Mouse (Mus musculus) frontal cortex, postnatal 25 days (tissue): ENCODE results near the gene Dnm3.

ENCODE experiments used
- DNase-seq, 2 experiments: peaks; one replicate each; pipeline ENCODE4 v3.0.0; 2022; ENCODE audit warnings: low spot score in 2 of 2

Gene Dnm3

DNA sequence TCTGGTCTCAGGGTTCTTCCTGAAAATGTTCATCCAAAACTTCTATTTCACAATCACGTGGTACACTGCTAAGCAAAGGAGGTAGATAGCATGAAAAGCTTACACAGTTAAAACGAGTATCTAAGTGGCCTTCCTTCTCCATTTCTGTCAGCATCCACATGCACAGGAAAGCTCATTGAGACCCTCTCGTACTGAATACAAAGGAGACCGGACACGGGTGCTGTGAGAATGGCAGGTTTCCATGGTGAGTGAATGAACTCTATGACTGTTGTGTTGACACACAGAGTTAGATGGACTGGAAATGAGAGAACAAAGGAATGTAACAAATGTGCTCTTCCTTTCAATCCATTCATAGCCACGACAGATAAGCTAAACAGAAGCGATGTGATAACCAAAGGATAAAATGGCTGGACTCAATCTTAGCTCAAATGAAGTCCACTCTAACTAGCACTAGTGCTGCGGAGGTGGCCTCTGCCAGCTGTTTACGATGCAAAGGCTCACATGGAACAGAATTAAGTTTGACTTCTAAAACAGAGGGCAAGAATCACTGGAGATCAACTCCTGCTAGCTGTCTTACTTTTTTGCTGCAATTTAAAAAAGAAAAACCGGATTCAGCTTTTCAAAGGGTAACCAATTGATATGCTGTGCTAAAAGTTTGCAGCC lies 268.2 kb downstream of the Dnm3 start:
- DNase-seq, result no peak

DNA sequence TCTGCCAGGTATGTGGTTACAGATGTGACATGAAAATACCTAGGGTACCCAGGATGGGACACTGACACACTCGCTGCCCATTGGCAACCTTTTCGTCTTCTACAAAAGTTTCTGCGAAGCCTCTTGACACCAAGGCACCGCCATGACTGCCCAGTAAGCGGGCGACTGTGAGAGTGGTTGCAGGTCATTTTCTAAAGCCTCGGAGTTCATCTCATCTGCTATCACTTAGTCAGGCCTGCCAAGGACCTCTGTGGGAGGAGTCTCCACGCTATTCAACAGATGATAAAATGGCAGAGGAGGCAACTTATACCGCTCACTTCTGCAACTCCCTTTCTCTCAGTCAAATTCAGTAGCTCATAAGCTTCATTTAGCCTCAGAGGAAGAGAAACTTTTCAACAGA lies 268.8 kb downstream of the Dnm3 start:
- no peak for DNase-seq

DNA sequence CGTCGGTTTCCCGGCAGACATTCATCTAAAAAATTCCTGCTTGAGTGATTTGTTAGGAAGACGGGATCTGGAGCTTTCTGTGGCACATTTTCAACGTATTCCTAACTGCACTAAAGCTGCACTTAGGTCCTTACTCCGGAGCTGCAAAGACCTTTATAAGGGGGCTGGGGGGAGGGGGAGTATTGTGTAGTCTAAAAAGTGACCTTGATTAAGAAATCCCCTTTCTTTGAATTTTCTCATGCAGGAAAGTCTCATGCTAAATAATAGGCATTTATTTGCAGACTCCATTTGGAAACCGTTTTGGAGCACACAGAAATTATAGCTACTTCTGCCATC lies 270.2 kb downstream of the Dnm3 start:
- DNase-seq, result no peak

DNA sequence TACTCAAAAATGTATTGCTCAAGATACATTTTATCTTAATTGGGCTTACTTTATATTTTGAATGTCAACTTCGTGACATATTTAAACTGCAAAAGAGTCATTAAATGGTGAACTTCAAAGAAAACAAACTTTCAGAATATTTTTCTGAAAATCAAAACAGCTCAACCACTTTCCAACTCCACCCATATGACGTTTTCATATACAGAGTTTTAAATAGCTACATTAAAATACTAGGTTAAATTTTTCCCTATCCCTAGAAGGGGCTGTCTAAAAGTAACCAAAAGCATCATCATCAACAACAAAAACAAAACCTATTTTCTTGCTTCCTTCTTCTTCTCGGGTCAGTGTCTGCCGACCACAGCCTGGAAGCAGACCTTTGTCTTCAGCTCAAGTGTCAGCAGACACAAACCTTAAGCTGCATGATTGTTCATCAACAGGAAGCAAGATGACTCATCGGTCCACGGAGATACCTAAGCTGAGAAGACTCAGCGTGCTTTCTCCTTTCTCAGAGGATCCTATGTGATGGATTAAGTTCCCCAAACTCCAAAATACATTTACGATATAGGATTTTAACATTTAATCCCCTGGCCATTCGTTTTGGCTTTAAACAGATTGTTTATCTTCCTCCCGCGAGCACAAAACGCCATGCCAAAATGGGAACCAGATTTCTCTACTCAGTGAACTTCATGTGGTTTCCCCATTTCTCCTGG lies 270.7 kb downstream of the Dnm3 start:
- no peak for DNase-seq

DNA sequence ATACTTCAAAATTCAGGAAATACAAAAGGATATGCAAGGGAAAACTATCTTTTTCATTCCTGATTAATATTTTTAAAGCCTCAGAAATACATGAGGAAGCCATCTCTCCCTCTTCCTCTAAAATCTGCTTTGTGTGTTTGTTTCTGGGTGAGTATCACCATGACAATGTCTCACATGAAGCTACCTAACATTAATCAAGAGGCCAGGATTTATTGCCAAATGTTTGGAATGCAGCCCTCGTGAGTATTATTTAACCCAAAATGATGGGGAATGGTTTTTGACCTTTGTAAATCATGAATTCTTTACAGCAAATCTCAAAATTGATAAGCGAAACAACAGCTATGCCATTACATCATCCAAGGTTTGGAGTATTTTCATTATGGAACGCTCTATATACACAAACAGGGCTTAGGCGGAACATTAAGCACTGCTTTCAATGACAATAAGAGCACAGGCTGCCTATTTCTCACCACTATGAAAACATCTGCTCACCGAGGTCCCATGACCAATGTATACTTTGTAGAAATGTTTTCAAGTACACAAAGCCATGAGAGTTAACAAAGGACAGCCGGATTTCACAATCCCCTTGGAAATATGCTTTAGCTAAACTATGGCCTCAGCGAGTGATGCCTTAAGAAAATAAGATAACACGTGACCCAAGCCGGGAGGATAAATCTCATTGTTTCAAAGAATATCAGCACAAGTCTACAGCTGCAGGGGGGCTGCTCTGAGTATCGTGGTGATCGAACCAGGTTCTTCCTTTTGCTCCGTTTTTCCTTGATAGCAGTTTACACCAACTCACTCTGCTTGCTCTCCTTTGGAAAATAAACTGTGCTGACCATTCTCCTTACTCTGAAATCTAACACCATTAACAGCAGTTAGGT lies 275.1 kb downstream of the Dnm3 start:
- DNase-seq, result no peak

DNA sequence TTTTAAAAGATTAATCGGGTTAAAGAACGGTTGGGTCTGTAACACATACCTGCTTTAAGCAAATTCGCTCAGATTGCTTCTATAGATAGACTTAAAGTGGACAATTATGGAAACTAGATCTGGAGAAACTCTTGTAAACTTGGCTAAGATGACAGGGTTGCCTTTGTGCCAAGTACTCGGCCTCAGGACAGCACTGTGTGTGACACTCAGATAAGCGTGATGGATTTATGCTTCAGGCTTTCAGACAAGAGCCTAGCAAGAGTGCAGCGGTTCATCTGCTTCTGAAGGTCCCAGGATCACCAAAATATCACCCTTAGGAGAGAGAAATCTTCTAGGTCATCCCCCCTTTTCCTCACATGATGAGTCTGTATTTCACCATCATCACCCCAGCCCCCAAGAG lies 277.4 kb downstream of the Dnm3 start:
- no peak for DNase-seq

DNA sequence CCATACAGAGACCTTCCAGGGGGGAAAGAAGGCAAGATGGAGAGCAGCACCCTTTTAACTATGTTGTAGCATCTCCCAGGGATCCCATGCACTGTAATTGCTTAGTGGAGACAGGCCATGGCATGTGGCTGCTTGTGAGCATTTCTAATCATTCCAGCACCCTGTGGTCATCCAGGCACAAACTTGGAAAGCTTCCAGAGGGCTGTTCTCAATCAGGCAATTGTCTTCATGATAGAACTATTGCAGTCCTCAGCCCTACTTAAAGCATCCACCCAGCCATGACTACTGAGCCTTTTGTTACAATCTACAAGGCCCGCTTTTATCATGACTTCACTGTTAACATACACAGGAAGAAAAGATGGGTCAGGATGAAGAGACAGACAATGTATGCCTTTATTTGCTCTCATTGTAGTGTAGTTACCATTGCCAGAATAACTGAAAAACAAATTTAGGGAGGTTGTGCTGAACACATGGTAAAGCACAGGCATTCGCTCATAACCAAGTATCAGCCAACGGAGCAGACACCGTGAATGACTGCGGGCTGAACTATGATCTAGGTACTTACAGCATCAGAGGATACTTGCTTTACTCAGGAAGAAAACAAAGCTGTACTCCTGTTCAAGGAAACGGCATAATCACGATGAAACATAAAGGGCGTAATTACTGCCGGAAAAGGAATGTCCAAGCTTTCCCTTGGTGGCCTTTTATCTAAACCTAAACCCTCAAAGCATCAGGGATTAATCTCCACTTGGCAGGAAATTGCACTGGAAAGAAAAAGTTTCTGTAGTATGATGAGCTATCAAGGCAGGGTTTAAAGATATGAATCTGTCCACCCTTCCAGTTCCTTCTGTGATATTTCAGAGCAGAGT lies 280.8 kb downstream of the Dnm3 start:
- DNase-seq, result no peak

DNA sequence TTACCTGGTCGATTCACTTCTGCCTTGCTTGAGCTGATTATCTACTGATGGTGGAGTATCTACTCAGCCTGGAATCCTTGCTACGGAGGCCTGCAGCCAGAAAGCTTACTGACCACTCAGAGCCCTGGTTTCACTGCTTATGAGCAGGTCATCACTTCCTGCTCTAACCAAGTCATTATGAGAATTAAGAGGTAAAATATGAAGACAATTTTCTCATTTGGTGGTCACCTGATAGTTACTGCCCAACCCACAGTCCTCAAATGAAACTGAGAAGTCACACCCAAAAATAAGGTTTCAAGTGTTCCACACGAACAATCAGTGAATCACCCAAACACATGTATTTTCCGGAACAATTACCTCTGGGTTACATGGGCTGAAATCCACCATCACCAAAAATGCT lies 289.1 kb downstream of the Dnm3 start:
- DNase-seq, result no peak

DNA sequence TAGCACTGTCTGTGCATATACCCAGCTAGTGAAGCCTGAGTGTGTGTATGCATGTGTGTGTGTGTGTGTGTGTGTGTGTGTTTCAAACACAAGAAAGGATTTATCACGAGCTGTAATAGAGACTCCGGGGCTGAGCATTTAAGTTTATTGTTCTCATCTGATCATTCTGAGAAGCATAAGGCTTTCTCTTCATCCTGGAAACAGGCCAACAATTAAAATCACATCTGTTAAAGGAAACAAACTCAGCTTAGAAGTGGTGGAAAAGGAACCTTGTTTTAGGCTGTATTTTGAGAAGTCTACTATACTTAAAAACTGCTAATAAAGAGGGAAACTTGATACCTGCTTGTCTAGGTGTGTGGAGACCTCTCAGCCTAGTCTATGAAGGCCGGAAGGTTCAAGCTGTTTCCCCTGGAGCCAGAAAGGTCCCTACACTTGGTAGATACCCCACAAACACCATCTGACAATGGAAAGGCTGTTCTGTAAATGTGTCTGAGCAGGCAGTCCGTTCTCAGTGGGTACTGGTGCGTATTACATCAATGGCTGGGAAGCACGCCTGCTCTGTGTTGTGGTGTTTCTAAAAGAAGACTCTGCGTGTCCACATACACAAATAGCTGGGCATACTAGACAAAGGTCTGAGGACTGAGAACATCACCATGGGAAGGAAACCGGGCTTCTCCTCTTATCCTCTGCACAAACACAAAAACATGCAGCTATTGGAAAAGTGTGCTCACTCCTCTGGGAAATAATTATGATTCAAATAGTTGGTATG lies 290.3 kb downstream of the Dnm3 start:
- DNase-seq, result no peak

DNA sequence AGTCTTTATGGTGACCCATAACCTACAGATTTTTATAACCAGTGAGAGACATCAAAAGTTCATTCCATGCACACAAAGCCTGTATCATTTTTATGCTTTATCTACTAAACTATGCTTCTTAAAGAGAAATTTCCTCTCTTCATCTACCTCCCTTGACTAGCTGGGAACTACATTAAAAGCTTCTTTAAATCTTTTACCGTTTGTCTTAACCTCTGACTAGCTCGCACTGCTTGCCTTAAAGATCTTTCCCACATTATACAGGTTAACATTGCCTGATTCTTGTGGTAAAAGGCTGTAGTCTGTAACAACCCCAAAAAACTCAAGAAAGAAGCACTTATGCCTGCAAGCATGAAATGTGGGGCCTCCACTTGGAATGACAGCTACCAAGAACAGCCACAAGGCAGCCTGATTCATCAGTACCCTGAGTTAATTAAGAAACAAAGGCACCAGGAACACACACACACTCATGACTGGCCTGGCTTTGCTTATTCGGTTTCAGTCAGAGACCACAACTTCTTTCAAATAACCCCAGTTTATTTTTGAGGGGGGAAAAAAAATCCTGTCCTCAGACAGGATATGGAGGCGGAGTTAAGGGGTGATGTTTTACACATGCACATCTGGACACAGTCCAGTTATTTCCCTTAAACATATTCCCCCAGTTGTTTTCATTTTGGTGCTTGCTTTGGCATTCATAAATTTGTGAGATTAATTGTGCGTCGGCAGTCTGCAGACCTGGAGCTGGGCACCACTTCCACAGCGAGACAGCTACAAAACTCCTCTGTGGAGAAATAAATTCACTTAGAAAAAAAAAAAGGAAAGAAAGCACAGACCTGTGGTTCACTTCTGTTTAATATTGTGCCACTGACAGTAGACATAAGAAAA lies 291.1 kb downstream of the Dnm3 start:
- no peak for DNase-seq

DNA sequence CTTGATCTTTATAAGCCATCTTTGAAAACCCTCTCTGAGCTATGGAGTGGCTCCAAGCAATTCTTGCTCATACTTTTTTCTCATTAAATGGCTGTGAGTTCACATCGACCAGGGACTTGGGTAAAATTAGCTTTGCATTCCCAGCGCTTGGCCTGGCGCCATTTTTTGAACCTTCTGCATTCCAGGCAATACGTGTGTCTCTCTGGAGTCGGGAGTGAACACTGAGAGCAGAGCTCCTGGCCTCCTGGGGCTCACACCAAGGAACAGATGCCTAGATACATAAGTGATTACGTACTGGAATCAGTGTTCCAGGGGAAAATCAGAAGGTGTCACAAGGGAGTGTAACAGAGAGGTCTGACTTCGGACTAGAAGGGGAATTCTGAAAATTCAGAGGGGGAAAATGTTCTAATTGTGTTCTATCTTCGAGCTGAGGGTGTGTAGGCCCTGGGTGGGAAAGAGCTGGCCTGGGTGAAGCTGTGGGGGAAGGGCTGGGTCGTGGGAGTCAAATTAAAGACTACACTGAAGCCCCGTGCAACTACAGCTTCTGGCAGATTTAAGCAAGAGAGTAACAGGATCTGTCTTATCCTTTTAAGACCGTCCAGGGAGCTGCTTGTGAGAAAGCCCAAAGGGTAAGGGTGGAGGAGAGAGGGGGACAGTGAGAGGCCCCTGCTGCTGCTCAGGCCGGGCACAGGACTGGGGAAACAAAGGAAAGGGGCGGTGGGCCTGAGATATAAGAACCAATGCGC lies 293.7 kb downstream of the Dnm3 start:
- DNase-seq, result no peak

DNA sequence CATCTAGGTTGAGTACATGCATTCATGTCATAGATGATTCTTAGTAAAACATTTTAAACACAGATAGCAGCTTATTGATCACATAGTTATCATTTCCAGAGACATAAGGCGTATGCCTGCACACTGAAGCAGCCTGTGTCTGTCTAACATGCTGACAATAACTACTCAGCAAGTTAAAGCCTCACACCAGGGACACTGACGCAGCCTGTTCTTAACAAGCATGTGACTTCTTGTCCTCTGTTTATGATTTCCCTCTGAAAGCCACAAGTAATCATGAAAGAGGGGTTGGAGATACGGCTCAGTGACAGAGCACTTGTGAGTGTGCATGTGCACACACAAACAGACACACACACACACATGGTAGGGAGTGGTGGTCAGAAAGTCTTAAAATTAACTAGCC lies 294.4 kb downstream of the Dnm3 start:
- DNase-seq, result no peak

DNA sequence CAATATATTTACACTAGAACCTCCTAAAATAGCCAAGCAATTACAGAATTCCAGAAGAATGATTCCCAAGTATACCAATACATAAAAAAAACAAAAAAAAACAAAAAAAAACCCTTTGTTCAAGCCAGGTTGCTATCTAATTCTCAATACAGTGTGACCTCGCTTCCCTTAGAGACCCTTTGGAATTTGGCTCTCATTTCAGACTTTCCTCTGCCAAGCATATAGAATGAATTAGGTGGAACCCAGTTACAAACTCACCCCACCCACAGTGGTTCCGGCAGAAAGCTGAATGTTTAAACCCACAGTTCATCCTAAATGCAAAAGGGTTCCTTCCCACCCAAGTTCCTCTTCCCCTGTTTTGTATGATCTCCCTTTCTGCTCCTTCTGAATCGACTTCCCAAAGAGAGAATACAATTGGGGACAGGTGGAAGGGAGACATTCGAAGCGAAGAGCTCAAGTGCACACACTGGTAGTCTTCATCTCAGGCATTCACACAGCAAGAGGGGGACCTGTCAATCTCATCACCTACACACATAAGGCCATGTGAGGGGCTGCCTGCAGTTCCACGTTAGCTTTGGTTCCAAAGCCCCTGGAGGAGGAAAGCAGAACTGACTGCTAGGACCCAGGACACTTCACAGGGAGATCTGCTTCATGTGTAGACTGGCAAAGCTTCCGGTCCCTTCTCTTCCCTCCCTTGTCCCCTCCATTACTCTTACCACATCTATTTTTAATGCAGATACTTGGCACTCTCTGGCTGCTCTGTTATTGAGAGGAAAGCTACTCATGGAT lies 296.5 kb downstream of the Dnm3 start:
- DNase-seq, result no peak

DNA sequence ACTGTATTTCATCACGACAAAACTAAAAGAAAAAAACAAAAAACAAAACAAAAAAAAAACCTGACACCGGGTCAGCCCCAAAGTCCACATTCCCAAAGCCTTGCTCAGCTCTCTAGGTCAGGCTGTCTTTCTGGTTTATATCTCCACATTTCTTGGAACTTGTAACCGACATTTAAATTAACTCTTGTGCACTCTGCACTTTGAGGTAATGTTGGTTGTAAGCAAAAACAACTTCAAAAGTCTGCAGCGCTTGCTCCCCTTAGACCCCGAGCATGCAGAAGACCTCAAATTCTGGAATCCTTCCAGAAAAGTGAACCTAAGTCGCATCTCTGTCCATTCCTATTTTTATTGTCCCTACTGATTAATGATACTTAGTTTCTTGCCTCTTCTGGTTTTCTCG lies 297.4 kb downstream of the Dnm3 start:
- DNase-seq, result no peak

DNA sequence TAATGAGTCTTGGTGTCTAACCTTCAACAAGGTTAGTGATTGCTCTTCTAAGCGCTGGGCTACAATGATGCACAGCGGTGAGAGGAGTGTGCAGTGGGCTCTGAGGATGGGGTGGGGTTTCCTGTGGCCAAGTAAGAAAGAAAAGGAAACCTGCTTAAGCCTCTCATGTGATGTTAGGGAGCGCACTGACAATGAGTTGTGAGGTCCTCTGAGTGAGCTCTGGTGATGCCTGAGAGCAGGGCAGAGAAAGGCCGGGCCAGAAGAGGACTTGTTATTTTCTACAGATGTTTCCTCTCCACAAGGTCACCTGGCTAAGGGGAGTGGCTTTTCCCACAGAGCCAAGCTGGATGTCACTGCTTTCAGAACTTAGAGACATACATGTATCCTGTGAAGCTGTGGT lies 298.4 kb downstream of the Dnm3 start:
- no peak for DNase-seq

DNA sequence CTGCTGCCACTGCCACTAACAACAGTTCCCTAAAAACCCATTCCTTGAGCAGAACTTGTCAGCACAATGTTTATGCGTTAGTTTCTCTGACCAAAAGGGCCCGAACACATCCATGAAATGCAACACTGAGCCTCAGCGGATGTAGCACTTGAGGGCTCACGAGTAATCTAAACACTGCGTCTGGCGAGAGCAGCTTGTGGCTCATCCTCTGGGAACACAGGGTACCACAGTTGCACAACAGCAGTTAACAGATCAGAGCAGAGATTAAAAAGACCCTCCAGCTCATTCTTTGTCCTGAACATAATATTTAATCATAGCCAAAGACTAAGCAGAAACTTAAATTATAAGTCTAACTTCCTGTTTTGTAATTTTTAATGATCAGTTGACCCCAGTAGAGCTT lies 305.0 kb downstream of the Dnm3 start:
- no peak for DNase-seq

DNA sequence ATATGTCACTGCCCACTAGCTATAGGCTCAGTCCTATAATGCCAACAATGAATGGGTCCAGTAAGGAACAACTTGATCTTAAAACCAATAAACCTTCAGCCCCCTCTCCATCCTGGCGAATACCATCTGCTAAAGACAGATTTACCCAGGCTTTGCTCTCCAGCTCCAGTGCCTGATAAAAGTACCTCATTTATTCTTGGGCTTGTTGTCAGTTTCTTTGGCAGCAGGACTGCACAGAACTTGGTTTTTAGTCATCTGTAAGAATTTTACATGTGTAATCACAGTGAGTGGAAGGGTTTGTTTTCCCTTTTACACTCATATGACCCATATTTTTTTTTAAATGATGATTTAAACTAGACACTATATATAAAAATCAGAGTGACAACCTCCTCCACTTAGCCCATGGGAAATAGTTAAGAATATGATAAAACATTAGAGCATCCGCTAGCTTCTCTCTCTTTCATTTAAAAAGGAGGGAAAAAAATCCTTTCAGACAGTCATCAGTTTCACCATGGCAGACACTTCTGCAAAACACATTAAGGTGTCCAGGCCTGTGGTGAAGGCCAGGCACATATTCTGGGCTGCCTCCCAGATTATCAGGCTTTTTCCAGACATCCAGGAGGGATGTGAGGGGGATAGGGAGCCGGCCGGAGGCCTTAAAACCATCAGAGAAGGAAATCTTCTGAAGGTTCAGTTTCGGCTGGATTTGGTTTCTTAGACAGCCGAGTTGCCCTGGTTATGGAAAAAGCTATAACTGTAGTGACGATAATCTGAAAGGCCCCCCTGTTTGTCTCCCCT lies 313.9 kb downstream of the Dnm3 start:
- no peak for DNase-seq

DNA sequence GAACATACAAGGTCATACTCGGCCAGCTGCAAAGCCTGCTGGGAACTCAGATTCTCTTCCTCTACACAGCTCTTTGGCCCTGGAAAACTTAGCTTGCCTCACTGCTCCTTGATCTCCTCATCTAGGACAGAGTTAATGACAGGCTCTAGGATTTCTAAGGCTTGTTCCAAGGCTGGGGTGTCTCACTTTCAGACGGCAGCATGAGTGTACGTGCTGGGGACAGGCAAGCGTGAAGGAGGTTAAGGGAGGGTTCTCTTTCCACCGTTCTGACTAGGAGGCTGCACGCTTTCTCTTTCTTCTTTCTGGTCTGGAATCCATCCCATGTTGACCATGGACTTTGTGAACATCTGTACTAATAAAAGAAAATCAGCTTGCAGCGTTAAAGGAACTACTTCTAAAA lies 315.2 kb downstream of the Dnm3 start:
- DNase-seq, result no peak
